Mouse (Mus musculus) neural tube, postnatal 0 days (tissue): Measurements from ENCODE around the gene Trp53inp2. TPM values are rescaled to one million over a fixed set of nuclear protein-coding genes. Genes with fewer than 3 reads are reported as not detected.

Experiments used
- microRNA counts: library from miRNA; unstranded; fragments of <30 nt; microRNA quantifications from one replicate; lab custom pipeline; 2015
- microRNA-seq: library from miRNA; unstranded; fragments of <30 nt; microRNA quantifications from one replicate; pipeline ENCODE4, GENCODE M21; 2016
- polyA plus RNA-seq: library from polyadenylated mRNA; unstranded; fragments of >200 nt; fragmentation: Nextera tagmentation; extraction: Ambion mirVana; gene quantifications from 2 replicates; pipeline ENCODE4 v1.2.1, GENCODE M21; 2015

Gene Trp53inp2
- 52.4 and 62.9 TPM in 2 replicates for polyA plus RNA-seq

GRCm38 (mm10) chr2:155380261-155381059 lies at the start of gene Trp53inp2:
TSS of gene Trp53inp2 (plus strand) at chr2:155381059.

GRCm38 (mm10) chr2:155356971-155357591 lies 23.8 kb upstream of the Trp53inp2 start, which contains the start of gene Pigu:
TSS of gene Pigu (minus strand) at chr2:155357430.

MicroRNAs within 50 kb of the gene (microRNA counts, 519-probe panel; counts per million panel counts)
- 40.5 counts per million for microRNA mmu-miR-695 (lab: Ali Mortazavi, UCI)

Small RNA genes within 50 kb of the gene (microRNA-seq; reads per million reads assigned to microRNA genes)
- not detected for gene Mir695

Other genes with a start within 250 kb of the Trp53inp2 start
- gene Itch, start 247.6 kb upstream of the Trp53inp2 start, polyA plus RNA-seq: 24.5 and 30.5 TPM in 2 replicates
- 810 and 862 TPM in 2 replicates for gene Dynlrb1, start 144.5 kb upstream of the Trp53inp2 start, polyA plus RNA-seq
- gene Map1lc3a, start 104.8 kb upstream of the Trp53inp2 start, polyA plus RNA-seq: 1,007 and 1,009 TPM in 2 replicates
- gene Pigu, start 23.6 kb upstream of the Trp53inp2 start, polyA plus RNA-seq: 55.0 and 57.1 TPM in 2 replicates
- 20.5 and 20.6 TPM in 2 replicates for gene Ncoa6, start 92.8 kb downstream of the Trp53inp2 start, polyA plus RNA-seq
- gene Acss2, start 136.9 kb downstream of the Trp53inp2 start, polyA plus RNA-seq: 25.3 and 26.6 TPM in 2 replicates
- gene Ggt7, start 137.2 kb downstream of the Trp53inp2 start, polyA plus RNA-seq: 103 and 108 TPM in 2 replicates
- 15.7 and 16.6 TPM in 2 replicates for gene Gss, start 211.8 kb downstream of the Trp53inp2 start, polyA plus RNA-seq
- 2.9 and 4.4 TPM in 2 replicates for gene Myh7b, start 230.2 kb downstream of the Trp53inp2 start, polyA plus RNA-seq